Mouse (Mus musculus) granulocyte monocyte progenitor cell, adult 5-6 weeks (primary cell): ENCODE measurements around the gene Nrxn2. TPM values are rescaled to one million over a fixed set of nuclear protein-coding genes. Genes with fewer than 3 reads are reported as not detected.

Experiments used
- ATAC-seq: replicated peaks from 2 replicates; pipeline ENCODE4 v1.8.0; 2016; ENCODE audit warnings: mild to moderate bottlenecking, moderate TSS enrichment, inconsistent platforms; ENCODE audit not compliant: poor library complexity, severe bottlenecking
- total RNA-seq, 2 experiments: library from RNA; stranded (forward) in 1 of 2; stranded (reverse) in 1 of 2; fragments of 200-712, 200-1000 nt in 1 of 2; fragments of >200 nt in 1 of 2; fragmentation: Nextera tagmentation in 1 of 2; gene quantifications; 2 replicates each; pipeline ENCODE4 v1.2.3; 2014 to 2017

Gene Nrxn2
- total RNA-seq, 2 experiments from 2014 or later: not detected

DNA sequence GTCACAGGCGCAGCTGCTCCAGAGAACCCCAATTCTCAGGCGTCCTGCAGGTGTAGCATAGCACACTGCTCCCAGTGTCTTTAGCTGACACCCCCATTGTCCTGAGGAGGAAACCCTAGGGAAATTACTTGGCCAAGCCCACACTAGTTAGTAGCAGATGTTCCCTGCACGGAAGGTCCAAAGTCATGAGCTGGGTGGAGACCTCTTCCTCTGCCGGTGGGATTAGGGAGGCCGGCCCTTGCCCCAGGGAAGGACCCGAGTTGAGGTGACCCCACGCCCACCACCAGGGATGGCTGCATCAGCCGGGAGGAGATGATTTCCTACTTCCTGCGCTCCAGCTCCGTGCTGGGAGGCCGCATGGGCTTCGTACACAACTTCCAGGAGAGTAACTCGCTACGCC, 5.7 kb upstream of the Nrxn2 start:
- ATAC-seq: no peak

DNA sequence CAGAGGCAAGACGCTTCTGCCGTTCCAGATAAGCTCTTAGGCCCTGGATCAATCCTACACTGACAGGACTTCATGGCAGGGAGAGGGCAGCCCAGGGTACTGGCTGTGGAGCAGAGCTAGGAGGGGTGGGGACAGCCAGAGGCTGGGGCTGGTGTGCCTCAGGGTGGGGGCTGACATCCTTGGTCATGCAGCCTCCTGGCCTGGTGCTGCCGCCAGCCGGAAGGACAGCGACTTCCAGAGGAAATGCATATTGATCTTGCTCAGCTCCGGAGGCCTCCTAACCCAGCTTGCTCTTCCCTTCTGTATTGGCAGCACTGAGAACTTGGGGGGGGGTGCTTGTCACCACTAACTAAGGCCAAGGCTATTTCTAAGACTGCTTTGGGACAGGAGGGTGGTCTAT, 3.1 kb upstream of the Nrxn2 start:
- no peak for ATAC-seq

DNA sequence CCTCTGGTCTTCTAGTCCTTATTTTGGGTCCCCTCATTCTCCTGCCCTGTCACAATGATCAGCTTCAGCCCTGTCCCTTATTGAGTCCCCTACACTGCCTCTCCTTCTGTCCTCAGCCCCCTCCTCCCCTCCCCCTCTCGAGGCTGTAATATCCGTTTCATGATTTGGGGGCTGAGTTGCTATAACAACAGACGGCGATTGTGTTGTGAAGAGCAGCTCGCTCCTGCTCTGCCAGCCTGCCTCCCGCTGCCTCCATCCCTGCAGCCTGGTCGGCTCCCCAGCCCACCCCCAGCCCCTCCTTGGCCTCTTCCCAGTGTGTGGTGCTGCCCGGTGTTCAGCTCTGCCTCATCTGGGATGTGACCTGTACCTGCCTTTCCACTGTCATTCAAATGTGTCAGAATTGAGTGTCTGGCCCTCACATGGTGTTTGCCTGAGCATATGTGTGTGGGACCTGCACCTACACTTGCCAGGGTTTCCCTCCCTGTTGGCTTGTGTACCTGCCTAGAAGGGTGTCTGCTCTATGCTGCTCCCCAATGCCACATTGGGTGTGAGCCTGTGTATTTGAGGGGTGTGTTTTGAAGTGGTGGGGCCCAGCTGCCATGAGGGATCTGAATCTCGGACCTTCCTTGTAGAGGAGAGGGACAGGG, 2.3 kb upstream of the Nrxn2 start:
- no peak for ATAC-seq

DNA sequence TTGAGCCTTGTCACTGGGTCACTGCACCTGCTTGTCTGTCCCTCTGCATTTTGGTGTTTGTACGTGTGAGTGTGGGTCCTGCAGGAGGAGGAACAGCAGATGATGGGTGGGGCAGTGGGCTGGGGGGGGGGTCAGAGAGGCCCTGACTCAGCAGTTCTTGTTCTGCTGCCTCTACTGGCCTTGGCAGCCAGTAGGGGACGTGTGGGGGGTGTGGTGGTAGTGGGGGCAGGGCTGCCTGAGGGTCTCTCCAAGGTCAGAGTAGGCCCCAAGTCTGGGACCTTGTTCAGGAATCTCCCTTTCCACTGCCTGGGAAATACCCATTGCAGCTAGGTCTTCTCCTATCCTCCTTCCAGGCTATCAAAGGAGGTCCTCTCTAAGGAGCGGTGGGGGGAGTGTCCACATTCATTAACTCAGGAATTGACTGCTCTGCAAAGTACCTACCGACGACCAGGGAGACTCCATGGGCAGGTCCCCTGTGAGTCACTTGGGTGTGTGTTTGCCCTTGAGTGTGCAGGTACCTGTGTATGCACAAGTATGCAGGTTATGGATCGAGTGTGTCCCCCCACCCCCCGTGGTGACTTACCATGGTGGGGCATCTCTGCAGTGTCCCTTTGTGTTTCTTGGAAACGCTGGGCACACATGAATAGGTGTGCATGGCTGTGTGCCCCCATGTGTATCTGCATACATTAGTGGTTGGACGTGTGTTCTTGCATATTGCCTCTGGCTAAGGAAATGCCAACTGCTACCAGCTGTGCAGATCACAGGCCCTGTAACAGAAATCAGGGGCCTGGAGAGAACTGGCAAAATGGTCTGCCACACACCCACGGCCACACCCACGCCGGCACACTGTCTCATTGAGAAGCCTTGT, 1.4 kb upstream of the Nrxn2 start:
- ATAC-seq: no peak

DNA sequence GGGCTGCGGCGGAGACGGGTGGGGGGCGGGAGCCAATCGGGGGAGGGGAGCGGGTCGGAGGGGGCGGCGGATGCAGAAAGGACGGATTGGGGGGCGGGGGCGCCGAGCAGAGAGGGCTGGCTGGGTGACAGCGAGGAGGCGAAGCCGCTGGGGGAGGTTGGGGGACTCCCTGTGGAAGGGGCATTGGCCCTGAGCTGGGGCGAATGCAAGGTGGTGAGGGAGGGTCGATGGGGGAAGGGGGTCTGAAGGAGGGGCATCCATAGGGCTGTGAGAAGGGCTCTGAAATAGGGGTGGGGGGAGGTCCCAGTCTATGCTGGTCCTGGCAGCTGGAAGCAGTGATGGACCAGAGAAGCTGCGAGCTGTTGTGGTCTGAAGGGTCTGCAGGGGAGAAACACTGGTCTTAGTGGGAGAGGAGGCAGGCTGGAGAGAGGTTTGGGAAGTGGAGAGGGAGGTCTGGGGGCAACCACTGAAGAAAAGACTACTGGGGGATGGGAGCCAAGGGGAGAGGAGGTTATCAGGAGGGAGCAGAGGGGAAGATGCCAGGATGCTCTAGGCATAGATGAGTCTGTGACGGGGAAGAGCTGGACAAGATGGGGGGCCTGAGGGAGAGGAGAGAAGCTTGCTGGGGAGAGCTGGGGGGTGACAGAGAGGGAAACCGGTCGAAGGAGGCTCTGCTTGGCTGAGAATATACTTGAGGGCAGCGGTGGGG, 607 bp downstream of the Nrxn2 start:
- no peak for ATAC-seq

DNA sequence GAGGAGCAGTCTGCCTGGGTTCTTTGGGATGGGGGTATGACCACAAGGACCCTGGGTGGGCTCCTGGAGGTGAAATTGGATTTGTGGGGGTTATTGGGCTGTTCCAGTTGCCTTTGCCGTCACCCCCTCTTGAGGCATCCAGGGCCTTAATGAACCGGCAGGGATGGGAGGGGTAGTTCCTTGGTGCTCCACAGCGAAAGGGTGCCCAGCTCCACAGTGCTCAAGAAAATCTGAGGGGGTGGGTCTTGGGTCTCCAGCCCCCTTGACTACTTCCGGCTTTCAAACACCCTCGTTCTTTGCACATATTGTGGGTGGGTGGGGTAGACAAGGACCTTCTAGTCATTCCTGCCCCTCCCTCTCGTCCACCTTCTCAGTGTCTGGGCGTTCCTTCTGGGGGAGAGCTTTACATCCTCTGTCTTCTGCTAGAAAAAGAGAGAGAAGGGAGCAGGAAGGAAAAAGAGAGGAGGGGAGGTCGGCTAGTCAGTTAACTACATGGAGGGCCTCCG, 1.3 kb downstream of the Nrxn2 start:
- no peak for ATAC-seq

DNA sequence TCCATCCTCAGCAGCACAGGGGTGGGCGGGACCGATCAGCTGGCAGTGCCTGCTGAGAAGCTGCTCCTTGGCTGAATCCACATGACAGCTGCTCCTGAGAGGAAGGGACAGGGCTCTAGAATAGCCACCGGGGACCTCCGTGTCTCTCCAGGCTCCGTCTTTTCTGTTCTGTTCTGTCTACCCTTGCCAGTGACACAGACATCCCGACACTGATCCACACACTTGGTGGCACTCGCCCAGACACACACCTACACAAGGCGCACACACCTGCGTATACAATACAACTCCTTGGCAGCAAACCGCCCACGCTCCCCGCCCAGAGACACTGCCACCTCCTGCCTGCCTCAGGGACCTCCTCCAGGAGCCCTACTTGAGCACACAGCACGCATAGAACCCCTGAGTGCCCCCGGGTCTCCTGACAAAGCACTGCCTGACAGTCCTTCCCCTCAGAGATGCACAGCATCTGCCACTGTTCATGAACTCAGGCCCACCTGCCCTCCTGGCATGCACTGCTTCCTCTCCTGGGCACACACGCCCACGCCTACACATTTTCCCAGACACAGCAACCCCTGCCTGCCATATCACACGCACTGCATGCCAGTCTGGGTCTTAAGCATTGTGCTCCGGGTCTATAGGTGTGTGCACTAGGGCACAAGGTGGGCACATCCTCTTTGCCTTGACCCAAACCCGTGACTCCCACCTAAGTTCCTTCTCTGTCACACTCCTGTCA, 2.1 kb downstream of the Nrxn2 start:
- ATAC-seq: no peak

DNA sequence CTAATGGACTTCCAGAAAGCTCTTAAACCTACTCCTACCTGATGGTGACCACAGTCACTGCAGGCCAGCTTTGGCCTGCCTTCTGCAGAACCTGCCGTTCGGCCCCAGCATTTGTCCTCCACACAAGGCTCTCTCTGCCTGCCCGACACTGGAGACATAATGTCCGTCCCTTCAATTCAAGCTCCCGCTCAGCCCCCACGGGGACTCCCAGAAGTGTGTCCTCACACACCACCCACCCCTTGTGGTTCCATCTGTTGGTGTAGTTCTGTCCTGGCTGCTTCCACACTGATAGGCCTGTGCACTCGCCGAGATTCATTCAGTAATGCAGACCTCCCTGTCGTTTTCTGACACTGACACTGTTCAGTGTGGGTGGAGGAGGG, 2.7 kb downstream of the Nrxn2 start:
- ATAC-seq: no peak

DNA sequence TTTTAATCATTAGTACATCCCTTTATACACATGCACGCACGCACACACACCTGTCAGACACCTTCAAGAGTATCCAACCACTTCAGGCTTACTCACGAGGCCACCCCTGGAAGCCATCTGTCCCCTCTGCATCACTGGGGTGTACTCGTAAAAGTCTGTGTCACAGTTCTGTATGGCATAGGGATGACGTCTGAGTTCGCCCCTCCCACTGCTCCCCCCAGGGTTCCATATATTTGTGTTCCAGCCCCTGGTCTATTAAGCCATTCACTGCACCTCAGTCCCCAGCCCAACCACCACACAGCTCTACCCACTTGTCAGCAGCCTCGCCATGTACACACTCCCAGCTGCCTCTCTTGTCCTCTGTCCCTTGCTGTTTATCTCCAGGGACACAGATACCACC, 3.5 kb downstream of the Nrxn2 start:
- no peak for ATAC-seq

DNA sequence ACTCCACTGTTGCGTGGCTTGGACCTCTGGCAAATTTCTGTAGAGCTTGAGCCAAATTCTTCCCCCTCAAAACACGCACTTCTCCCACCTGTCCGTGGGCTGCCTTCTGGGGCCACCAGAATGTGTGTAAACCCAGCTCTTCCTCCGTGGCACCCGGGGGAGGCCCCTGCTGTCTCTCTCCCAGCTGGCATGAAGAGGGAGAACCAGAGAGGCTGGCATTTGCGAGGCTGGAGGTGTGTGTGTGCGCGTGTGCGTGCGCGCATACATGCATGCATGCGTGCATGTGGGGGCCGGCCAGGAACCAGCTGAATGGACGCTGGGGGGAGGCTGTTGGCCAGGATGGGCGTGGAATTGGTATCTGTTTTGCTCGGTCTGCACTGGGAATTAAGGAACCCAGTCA, 4.7 kb downstream of the Nrxn2 start:
- no peak for ATAC-seq

DNA sequence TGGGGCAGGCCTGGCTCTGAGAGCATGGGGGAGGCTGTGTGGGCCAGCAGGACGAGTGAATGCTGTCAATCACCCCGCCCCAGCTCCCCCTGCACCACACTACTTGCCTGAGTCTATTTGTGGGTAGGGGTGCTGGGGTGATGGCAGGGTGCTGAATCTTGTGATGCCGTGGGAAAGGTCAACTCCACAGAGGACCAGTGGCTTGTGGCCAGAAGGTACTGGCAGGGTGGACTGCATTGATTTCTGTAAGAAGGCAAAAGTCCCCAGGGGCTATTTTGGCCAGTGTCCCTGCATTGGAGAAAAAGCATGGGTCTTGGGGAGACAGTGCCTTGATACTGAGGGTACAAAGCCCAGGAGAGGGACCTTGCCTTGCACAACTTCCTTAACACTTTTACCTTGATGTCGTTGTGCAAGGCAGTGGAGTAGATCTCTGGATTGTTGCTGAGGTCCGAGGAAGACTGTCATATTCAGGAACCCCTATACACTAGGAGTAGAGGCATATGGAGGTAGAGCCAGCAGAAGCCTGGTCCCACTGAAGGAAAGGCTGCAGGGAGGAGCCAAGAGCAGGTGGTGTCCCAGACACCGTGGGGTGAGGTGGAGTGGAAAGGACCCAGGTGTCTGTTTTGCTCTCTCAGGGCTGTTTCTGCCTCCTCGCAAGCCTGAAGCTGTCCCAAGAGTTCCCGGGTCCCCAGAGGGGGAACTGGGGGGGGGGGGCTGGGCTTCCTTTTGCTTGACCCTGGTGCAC, 5.8 kb downstream of the Nrxn2 start:
- no peak for ATAC-seq

DNA sequence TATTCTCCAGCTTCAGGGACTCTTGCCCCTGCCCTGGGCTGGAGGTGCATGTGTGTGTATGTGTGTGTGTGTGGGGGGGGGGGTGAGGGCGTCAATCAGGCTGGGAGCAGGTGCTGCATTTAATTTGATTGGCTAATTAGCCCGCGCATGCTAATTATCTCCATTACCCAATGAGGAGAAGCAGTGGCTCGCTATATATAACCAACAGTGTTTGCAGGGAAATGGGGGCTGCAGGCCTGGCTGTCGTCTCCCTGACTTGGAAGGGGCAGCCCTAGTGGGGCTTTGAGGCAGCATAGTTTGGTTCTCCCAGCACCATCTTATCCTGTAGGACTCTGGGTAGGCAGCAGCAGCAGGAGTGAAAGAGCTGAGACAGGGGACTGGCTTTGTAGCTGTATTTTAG, 7.1 kb downstream of the Nrxn2 start:
- no peak for ATAC-seq

DNA sequence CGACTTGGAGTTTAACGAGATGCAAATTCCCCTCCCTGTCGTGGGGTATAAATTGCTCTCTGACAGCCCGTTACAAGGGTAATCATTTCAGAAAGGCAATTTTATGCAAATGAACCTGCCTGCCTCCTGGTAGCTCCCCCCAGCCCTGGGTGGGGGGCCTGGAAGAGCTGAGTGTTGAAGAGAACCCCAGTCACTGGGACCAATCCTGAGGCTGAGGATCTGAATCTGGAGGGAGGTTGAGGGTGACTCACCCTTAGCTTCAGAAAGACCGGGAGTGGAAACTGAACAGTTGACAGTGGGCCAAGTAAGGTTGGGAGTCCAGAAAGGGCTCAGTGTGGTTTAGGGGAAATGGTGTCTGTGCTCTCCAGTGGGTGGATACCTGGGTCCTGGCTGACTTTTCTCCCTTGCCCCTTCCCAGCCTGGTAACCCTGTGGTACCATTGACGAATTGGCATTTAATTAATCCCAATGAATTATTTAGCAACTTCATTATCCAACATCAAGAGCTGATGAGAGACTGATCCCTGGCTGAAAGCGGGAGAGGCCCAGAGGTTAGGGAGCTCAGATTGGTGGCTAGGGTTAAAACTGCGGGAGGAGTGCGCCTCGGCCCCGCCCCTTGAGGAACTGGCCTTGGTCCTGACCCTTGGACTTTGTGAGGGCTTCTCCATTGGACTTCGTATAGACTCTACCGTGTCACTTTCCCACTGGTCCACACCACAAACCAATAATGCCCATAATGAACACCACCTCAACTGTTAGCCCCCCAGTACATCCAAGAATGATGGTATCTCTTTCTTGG, 8.4 kb downstream of the Nrxn2 start:
- ATAC-seq: peak; percentile 74

DNA sequence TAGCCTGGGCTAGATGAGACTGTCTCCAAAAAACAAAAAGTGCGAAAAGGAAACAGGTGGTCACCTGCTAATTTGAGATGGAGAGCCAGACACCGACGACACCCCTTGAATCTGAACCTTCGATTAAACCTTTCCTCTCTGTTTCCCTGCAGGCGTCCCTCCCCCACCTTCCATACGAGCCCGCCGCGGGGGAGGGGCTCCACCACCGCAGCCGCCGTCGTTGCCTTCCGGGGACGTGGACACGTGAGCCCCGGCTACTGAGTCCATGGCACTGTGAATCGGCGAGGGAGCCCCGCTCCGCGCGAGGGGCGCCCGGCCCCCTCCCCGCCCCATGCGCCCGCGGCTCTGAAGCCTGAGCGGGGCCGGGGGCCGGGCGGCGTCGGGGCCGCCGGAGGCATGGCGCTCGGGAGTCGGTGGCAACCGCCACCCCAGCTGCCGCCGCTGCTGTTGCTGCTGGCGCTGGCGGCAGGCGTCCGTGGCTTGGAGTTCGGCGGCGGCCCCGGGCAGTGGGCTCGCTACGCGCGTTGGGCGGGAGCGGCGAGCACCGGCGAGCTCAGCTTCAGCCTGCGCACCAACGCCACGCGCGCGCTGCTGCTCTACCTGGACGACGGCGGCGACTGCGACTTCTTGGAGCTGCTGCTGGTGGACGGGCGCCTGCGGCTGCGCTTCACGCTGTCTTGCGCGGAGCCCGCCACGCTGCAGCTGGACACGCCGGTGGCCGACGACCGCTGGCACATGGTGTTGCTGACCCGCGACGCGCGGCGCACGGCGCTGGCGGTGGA, 9.3 kb downstream of the Nrxn2 start:
- ATAC-seq: no peak

DNA sequence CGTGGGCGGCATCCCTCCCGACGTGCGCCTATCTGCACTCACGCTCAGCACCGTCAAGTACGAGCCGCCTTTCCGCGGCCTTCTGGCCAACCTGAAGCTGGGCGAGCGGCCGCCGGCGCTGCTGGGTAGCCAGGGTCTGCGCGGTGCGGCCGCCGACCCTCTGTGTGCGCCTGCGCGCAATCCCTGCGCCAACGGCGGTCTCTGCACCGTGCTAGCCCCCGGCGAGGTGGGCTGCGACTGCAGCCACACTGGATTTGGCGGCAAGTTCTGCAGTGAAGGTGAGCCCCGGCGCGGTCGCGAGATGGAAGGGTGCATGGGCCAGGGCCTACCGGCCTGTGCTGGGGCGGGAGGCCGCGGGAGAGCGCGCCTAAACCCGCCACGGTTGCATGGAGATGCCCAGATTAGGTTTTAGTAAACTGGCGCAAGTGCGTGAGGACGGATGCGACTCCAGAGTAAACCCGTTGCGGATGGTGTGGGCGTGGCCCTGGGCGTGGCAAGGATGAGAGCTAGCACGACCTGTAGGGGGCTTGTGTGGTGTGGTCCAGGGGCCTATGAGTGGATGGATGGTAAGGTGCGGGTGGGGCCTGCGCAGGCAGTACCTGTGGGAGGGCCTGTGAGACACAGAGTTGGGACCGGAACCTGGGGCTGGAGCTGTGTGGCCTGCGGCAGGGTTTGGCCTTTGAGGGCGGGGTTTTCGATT, 10.1 kb downstream of the Nrxn2 start:
- peak; percentile 66 for ATAC-seq

DNA sequence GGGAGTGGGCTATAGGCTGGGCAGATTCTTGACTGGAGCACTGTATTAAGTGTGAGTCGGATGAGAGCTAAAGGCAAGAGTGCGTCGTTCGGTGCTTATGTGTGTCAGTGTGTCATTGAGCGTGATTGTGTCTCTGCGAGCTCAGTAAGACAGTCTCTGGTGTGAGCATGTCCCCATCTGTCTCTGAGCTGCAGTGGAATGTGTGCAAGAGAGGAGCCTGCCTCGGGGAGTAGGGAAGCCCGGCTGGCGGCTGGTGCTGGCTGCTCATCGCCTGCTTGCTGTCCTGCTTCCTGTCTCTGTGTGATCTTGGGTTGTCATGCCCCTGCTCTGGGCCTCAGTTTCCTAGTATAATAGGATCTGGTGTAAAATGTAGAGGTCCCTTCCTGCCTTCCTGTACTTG, 24.5 kb downstream of the Nrxn2 start:
- no peak for ATAC-seq

DNA sequence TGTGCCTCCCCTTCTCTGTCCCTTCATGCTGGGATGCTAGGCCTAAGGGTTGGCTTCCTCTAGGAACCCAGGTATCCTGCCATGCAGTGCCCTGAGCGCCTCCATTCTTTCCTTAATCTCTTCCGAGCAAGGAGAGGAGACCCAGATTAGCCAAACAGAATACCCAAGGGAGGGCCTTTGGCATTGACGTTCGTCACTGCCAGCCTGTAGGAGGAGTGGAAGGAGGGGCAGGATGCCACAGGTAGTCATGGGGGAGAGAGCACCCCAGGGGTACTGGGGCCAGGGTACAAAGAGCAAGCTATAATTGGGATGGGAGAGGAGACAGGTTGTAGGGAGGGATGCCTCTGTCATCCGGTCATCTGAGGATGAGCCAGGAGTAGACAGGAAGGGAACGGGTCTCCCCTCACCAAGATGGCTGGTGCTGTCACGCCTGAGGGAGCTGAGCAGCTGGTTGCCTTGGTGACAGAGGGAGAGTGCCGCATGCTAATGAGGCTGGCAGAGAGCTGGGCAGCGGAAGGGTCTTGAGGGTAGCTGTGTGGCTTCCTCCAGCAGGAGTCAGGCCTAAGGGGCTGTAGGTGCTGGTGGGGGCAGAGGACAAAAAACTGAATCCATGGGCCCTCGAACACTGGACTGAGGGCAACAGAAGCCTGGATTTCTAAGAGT, 27.4 kb downstream of the Nrxn2 start:
- ATAC-seq: no peak
